Mouse (Mus musculus): ENCODE measurements at regions not wholly inside any gene's neighbourhood (a gene's known extent, or its start where the extent isn't known, plus 50 kb on each side); places are given as distances from the start of the nearest gene placed in this dataset.
"Not testable (repeated sequence)": the region's sequence is repeated elsewhere in the genome, so short reads cannot be mapped to it uniquely, and the experiment has no call there.

DNA sequence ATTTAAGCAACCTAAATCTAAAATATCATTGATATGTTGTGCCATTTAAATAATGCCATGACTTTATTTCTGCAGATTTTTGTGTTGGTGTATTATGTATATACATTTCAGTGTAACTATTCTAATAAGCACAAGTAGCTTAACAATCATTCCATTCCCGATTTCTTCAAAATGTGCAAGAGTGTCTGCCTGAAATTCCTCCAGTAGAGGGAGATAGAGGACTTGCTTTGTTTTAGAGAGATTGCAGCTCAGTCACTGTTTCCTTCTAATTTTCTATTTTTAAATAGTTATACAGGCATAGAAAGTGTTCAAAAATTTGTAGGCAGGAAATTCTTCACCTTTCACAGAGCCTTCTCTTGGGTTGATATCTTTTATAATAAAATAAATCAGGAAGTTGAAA is 498.0 kb upstream of the Tacstd2 start:
- not testable (repeated sequence) for H3K36me3 ChIP-seq (ENCODE audit: control insufficient read depth, insufficient read depth, low read length); H3K9me3 ChIP-seq (ENCODE audit: control insufficient read depth, low read length); H3K4me3 ChIP-seq (ENCODE audit: low read depth, low read length); H3K27ac ChIP-seq (ENCODE audit: low read depth, low read length); H3K4me2 ChIP-seq; H3K27me3 ChIP-seq (ENCODE audit: control insufficient read depth, insufficient read depth, low read length); H3K9ac ChIP-seq (ENCODE audit: low read length); H3K4me1 ChIP-seq (ENCODE audit: control insufficient read depth, insufficient read depth, low read length); ATAC-seq (ENCODE audit: low FRiP score); DNase-seq (ENCODE audit: low spot score, missing footprints)
- WGBS: 17% methylated on average over 1 of the region's 1 CpGs

DNA sequence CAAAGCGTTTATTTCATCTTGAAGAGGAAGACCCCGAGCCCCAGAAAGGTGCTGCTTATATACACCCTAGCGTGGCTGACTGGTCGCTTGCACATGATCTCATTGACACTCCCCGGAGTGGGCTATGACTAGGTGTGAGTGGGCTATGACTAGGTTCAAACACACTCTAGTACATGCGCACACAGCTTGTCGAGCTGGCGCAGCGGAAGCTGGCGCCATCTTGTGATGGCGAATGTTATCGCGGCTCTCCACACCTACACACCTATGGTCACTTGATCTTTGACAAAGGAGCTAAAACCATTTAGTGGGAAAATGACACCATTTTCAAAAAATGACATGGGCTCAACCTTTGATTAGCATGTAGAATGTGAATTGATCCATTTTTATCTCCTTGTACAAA is 495.1 kb upstream of the Tacstd2 start:
- H3K9ac ChIP-seq (ENCODE audit: low read length): no peak overlapping the region
- ATAC-seq (ENCODE audit: low FRiP score) (peak; percentile 50; the same call in 1 of the 2 replicates), DNase-seq (ENCODE audit: low spot score, missing footprints) (no peak)
- H3K36me3 ChIP-seq (ENCODE audit: control insufficient read depth, insufficient read depth, low read length): no peaks in the 10 kb centered on the region
- H3K4me3 ChIP-seq (ENCODE audit: low read depth, low read length): no peak overlapping the region
- H3K4me1 ChIP-seq (ENCODE audit: control insufficient read depth, insufficient read depth, low read length): no peaks in the 10 kb centered on the region
- H3K27ac ChIP-seq (ENCODE audit: low read depth, low read length): no peak overlapping the region
- no peaks in the 10 kb centered on the region for H3K9me3 ChIP-seq (ENCODE audit: control insufficient read depth, low read length)
- WGBS: 48% methylated on average over 13 of the region's 13 CpGs
- H3K4me2 ChIP-seq: no peak overlapping the region
- no peaks in the 10 kb centered on the region for H3K27me3 ChIP-seq (ENCODE audit: control insufficient read depth, insufficient read depth, low read length)

All from midbrain, embryonic 11.5 days (tissue).